Mouse (Mus musculus): ENCODE measurements around the gene Odr4.

The Odr4 gene

GRCm38 (mm10) chr1:150392638-150393487, at the start of gene Odr4, which contains the start of gene Tpr:
Odr4 (minus strand) TSS chr1:150393080.
Tpr (plus strand) TSS chr1:150392838.
- peak; percentile 97 to 98 for DNase-seq (ENCODE audit: low spot score in 2 of 2)

- no peak for DNase-seq (ENCODE audit: low spot score in 2 of 2)
Measured at GRCm38 (mm10) chr1:150441731-150442130, 48.9 kb upstream of the Odr4 start.

GRCm38 (mm10) chr1:150438641-150439040, 45.8 kb upstream of the Odr4 start:
- no peak for DNase-seq (ENCODE audit: low spot score in 2 of 2)

GRCm38 (mm10) chr1:150426216-150426615, 33.3 kb upstream of the Odr4 start:
- DNase-seq (ENCODE audit: low spot score in 2 of 2) = no peak

GRCm38 (mm10) chr1:150425665-150426064, 32.8 kb upstream of the Odr4 start:
- DNase-seq (ENCODE audit: low spot score in 2 of 2) = no peak

- no peak for DNase-seq (ENCODE audit: low spot score in 2 of 2)
Measured at GRCm38 (mm10) chr1:150418426-150418825, 25.5 kb upstream of the Odr4 start.

- no peak for DNase-seq (ENCODE audit: low spot score in 2 of 2)
Measured at GRCm38 (mm10) chr1:150416006-150416405, 23.1 kb upstream of the Odr4 start.

GRCm38 (mm10) chr1:150409996-150410395, 17.1 kb upstream of the Odr4 start:
- no peak for DNase-seq (ENCODE audit: low spot score in 2 of 2)

GRCm38 (mm10) chr1:150407285-150407684, 14.4 kb upstream of the Odr4 start:
- DNase-seq (ENCODE audit: low spot score in 2 of 2) = no peak

GRCm38 (mm10) chr1:150404555-150404954, 11.7 kb upstream of the Odr4 start:
- DNase-seq (ENCODE audit: low spot score in 2 of 2) = no peak

- no peak for DNase-seq (ENCODE audit: low spot score in 2 of 2)
Measured at GRCm38 (mm10) chr1:150403914-150404313, 11.0 kb upstream of the Odr4 start.

GRCm38 (mm10) chr1:150396001-150396400, 3.1 kb upstream of the Odr4 start:
- DNase-seq (ENCODE audit: low spot score in 2 of 2) = no peak

- no peak for DNase-seq (ENCODE audit: low spot score in 2 of 2)
Measured at GRCm38 (mm10) chr1:150393488-150393852, 590 bp upstream of the Odr4 start.

GRCm38 (mm10) chr1:150391931-150392637, 796 bp downstream of the Odr4 start:
- DNase-seq (ENCODE audit: low spot score in 2 of 2) = no peak

- no peak for DNase-seq (ENCODE audit: low spot score in 2 of 2)
Measured at GRCm38 (mm10) chr1:150389390-150390129, 3.3 kb downstream of the Odr4 start.

GRCm38 (mm10) chr1:150387572-150387971, 5.3 kb downstream of the Odr4 start:
- DNase-seq (ENCODE audit: low spot score in 2 of 2) = peak in 1 of 2 experiments; percentile 38

- DNase-seq (ENCODE audit: low spot score in 2 of 2) = no peak
Measured at GRCm38 (mm10) chr1:150384138-150384537, 8.7 kb downstream of the Odr4 start.

- DNase-seq (ENCODE audit: low spot score in 2 of 2) = no peak
Measured at GRCm38 (mm10) chr1:150374247-150374646, 18.6 kb downstream of the Odr4 start.

- DNase-seq (ENCODE audit: low spot score in 2 of 2) = no peak
Measured at GRCm38 (mm10) chr1:150372895-150373294, 20.0 kb downstream of the Odr4 start.

GRCm38 (mm10) chr1:150360864-150361263, 32.0 kb downstream of the Odr4 start:
- DNase-seq (ENCODE audit: low spot score in 2 of 2) = no peak

- DNase-seq (ENCODE audit: low spot score in 2 of 2) = no peak
Measured at GRCm38 (mm10) chr1:150335111-150335510, 57.8 kb downstream of the Odr4 start.

GRCm38 (mm10) chr1:150319205-150319604, 73.7 kb downstream of the Odr4 start, which contains the start of gene Pdc:
Pdc (plus strand) TSS chr1:150319417.
- no peak for DNase-seq (ENCODE audit: low spot score in 2 of 2)

Data from spleen, postnatal 10 days (tissue).